Mouse (Mus musculus) naive thymus-derived CD4-positive, alpha-beta T cell, adult 2 months (primary cell): ENCODE results near the gene Stk39.
"Not testable (repeated sequence)": the region's sequence is repeated elsewhere in the genome, so short reads cannot be mapped to it uniquely, and the experiment has no call there.

Experiments
- DNase-seq: peaks from one replicate; pipeline ENCODE4 v3.0.0-alpha.2; 2011; ENCODE audit warnings: low read depth

Gene Stk39

GRCm38 (mm10) chr2:68283021-68283548, 189.0 kb downstream of the Stk39 start:
- DNase-seq: no peak

- DNase-seq: no peak
These were observed 190.5 kb downstream of the Stk39 start for GRCm38 (mm10) chr2:68281575-68281974.

- no peak for DNase-seq
These were observed 200.8 kb downstream of the Stk39 start for GRCm38 (mm10) chr2:68271301-68271700.

GRCm38 (mm10) chr2:68270836-68271235, 201.2 kb downstream of the Stk39 start:
- no peak for DNase-seq

- no peak for DNase-seq
These were observed 202.4 kb downstream of the Stk39 start for GRCm38 (mm10) chr2:68269646-68270045.

GRCm38 (mm10) chr2:68264826-68265225, 207.2 kb downstream of the Stk39 start:
- DNase-seq: no peak

- DNase-seq: no peak
These were observed 211.2 kb downstream of the Stk39 start for GRCm38 (mm10) chr2:68260911-68261310.

- no peak for DNase-seq
These were observed 214.5 kb downstream of the Stk39 start for GRCm38 (mm10) chr2:68257571-68257970.

- no peak for DNase-seq
These were observed 215.6 kb downstream of the Stk39 start for GRCm38 (mm10) chr2:68256472-68256871.

- DNase-seq: no peak
These were observed 217.3 kb downstream of the Stk39 start for GRCm38 (mm10) chr2:68254756-68255155.

- DNase-seq: no peak
These were observed 218.8 kb downstream of the Stk39 start for GRCm38 (mm10) chr2:68253222-68253621.

GRCm38 (mm10) chr2:68252048-68252758, 219.9 kb downstream of the Stk39 start:
- no peak for DNase-seq

- no peak for DNase-seq
These were observed 221.2 kb downstream of the Stk39 start for GRCm38 (mm10) chr2:68250897-68251296.

GRCm38 (mm10) chr2:68249855-68250424, 222.1 kb downstream of the Stk39 start:
- DNase-seq: no peak

GRCm38 (mm10) chr2:68246284-68246683, 225.8 kb downstream of the Stk39 start:
- no peak for DNase-seq

- no peak for DNase-seq
These were observed 227.5 kb downstream of the Stk39 start for GRCm38 (mm10) chr2:68244556-68244955.

- no peak for DNase-seq
These were observed 228.1 kb downstream of the Stk39 start for GRCm38 (mm10) chr2:68243879-68244553.

GRCm38 (mm10) chr2:68243273-68243672, 228.8 kb downstream of the Stk39 start:
- DNase-seq: no peak

- DNase-seq: no peak
These were observed 230.0 kb downstream of the Stk39 start for GRCm38 (mm10) chr2:68242069-68242468.

- DNase-seq: no peak
These were observed 230.4 kb downstream of the Stk39 start for GRCm38 (mm10) chr2:68241640-68242039.

GRCm38 (mm10) chr2:68239415-68239814, 232.7 kb downstream of the Stk39 start:
- not testable (repeated sequence) for DNase-seq

- DNase-seq: no peak
These were observed 239.1 kb downstream of the Stk39 start for GRCm38 (mm10) chr2:68232929-68233328.

- no peak for DNase-seq
These were observed 242.2 kb downstream of the Stk39 start for GRCm38 (mm10) chr2:68229872-68230271.
